Mouse (Mus musculus) C2C12 (cell line): ENCODE results near the gene Zfp617.

Experiments
- CTCF ChIP-seq: IDR thresholded peaks from one replicate; pipeline ENCODE4 v1.5.1; 2011; ENCODE audit not compliant: control insufficient read depth, insufficient read depth, insufficient read length
- MYOD1 ChIP-seq: IDR thresholded peaks from one replicate; pipeline ENCODE4 v1.6.1; 2011; ENCODE audit warnings: low read depth; ENCODE audit not compliant: control insufficient read depth, insufficient read length
- USF1 ChIP-seq: IDR thresholded peaks from one replicate; pipeline ENCODE4 v1.6.1; 2011; ENCODE audit warnings: low read depth, mild to moderate bottlenecking, control low read depth, moderate library complexity

- TF ChIP-seq CTCF = no peak
- TF ChIP-seq MYOD1 = no peak
- no peak for TF ChIP-seq USF1
Measured at GRCm38 (mm10) chr8:71952489-71952888, 44.1 kb downstream of the Zfp617 start.
